Mouse (Mus musculus) heart, adult 11 months (tissue): ENCODE data around the gene Dtd2.
A peak's percentile ranks its signal among the peaks of the same experiment; 100 is the strongest.

ENCODE experiments used
- DNase-seq: peaks from one replicate; pipeline ENCODE4 v3.0.0; 2022

Gene Dtd2

DNA sequence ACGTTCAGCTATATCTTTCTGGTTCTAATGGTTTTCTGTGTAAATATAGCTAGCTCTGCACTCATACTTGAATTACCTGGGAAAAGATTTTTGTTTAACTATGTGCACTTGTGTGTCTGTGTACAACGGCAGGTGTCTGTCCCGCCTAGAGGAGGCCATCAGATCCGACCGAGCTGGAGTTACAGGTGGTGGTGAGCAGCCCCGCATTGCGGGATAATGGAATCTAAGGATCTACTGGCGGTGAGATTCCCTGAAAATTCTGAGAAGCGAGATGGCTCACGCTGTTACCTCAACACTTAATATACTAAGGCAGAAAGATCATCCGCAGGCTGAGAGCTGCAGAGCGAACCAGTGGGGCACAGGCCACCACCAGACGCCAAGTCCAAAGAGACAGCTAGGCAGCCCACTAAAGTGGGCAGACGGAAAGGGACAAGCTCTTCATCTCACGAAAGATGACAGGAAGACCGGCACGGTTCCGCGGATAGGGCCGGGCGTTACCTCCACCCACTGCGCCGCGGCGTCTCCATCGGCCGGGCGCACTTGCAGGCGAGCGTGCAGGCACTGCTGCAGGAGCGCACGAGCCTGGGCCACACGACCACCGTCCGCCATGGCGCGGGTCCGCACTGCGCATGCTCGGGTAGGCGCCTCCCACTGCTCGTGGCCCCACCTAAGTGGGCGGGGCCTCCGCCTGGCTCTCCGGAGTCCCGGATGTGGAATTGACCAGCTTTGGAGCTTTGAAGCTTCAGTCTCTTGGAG lies at the start of gene Dtd2:
Dtd2 (minus strand) TSS at position 625 of the 756 bp plus-strand sequence.
- DNase-seq, result peak; percentile 99

DNA sequence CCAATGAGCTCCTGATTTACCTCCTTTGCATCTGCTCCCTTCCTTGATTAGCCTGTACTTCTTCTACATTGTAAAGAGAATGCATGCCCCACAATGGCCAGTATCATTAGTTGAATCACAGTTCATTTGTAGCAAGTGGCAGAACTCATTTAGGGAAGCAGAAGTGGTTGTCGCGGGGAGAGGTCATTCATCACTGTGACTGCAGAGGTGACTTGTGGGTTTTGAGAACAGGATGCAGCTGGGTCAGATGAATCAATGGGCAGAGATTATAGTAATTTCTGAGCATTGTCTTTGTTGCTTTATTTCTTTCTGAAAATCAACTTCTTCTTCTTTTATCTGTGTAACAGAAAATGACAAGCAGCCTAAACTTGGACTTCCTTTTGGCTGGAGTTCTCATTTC lies 43.0 kb upstream of the Dtd2 start:
- DNase-seq, result peak; percentile 90

DNA sequence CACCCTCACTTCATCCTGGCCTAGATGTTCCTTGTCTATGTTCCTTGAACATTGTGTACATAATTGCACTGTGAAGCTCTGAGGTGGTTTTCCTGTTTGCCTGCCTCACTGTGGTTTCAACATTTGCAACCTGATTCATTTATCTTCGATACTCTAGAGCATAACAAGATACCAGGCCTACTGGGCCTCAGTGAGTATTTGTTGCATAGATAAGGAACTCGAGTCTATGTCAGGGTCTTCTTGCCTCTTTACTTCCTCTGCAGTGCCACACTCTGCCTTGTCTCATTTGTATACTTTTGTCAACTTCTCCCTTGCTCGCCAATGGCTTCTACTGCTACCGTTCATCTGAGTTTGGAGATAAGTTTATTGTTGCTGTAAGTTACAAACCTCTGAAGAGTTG lies 40.1 kb upstream of the Dtd2 start:
- no peak for DNase-seq

DNA sequence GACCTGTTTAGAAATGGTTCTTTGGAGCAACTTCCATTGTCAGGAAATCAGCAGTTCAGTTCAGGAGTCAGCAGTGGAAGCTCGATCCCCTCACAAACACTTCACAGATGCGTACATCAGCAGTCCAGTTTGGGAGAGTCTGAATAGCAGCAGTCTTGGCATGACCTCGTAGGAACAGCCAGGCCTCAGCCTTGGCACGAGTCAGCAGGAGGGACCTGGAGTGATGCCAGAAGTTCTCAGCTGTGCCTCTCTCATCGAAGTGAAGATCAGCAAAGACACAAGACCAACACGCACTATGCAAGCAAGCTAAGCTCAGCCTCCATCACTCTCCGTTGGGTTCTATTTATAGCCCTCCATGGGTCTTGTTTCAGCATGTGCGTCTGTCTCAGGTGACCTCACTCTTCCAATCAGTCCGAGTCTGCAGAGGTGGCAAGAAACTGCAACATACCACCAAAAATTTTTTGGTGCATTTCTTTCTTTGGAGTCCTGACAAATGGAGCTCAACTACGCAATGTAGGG lies 36.6 kb upstream of the Dtd2 start:
- DNase-seq, result no peak

DNA sequence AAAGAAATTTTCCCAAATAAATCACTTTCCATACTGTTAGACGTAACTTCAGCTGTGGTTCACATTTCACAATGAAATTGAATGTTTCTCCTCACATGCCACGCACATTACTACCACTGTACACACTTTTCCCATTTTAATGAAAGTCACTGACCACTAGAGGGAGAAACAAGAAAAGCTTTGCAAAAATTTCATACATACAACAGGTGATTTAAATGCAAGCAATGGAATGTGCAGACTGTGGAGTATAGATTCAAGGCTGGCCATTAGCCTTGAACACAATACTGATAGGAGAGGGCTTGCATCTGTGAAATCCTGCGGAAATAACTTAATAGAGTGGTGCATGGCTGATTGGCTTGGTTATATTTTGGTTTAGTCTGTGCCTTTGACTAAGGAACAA lies 32.1 kb upstream of the Dtd2 start:
- DNase-seq, result no peak

DNA sequence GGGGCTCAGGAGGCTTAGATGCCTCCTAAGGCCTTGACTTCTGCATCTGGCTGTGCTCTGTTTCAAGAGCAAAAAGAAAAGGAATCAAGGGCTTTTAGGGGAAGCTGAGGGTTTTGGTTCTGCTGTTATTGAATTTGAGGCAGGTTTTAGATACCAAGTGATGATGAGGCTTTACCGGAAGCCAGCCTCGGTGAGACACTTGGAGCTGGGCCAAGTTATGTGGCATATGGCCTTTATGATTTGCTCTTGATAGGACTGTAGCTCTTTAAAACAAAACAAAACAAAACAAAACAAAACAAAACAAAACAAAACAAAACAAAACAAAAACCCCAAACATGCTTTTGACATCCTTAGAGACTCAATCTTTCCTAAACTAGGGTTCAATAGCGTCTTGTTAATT lies 28.7 kb upstream of the Dtd2 start:
- DNase-seq, result no peak

DNA sequence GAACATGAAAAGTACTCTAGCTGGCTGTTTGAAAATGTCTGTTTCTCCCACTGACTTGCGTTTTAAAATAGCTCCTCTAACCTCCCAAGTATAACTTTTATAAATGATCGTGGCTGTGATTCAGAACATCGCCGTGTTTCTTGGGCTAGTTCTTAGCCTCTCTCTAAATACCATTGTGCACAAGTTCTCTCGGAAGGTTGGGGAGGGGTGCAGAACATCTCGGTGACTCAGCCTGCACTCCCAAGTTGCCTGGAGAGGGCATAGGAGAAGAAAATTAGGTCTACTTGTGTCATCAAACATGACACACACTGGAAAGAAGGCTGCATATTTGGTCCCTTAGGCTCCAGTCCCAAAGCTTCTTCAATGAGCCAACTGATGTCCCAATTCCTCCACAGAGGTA lies 26.0 kb upstream of the Dtd2 start:
- no peak for DNase-seq

DNA sequence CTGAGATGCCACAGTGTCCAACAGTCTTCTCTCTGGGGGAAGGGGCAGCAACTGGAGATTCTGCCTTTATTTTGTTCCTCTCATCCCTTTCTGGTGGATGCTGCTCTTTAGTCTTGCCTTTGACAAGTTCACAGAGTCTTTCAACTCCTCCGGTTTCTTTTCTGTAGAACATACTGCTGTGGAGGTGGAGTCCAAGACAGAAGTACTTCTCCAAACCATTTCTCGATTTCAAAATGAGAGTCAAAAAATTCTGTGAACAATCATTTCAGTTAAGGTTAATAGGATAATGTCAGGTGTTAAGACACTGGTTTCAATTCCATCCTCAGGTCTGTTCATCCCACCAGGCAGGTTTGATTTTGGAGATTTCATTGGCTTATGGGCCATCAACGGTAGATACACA lies 21.7 kb upstream of the Dtd2 start, which contains the start of gene Gpr33:
Gpr33 (minus strand) TSS at position 101 of the 400 bp plus-strand sequence.
- no peak for DNase-seq

DNA sequence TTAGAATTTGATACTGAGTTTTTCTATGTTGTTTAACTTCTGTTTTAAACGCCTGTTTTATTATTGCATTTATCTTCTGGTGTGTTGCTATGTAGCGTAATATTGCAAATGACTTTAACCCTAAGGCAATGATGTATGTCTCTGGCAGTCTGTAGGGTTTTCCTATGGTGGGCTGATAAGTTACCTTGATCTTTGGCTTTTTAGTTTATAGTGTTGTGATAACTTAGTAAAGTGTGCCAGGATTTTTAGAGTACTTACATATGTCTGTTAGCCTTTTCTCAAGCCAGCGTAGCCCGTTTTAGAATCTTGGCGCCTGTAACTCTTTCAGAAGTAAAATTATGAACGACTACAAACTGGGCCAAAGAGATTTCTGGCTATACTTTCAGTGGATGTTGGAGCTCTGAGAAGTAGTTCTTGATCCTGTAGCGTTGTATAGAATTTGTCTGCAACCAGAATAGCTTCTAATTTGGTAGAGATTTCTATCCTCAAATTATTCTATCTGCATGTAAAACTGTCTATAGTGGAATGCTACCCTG lies 8.3 kb upstream of the Dtd2 start:
- DNase-seq, result no peak

DNA sequence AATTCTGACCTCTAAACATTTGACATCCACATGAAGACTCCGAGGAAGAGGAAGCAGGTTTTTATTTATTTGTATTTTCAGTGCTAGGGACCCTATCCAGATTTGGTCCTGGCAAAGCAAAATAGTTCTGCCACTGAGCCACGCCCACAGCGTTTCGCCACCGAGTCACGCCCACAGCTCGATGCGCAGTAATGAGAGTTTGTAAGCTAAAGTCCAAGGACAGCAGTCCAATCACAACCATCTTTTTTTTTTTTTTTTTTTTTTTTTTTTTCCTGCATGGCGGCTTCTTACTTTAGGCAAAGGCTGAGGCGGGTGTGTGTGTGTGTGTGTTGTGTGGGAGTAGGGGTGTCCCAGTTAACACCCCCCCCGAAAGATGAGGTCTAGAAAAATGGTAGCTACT lies 7.7 kb upstream of the Dtd2 start:
- no peak for DNase-seq

DNA sequence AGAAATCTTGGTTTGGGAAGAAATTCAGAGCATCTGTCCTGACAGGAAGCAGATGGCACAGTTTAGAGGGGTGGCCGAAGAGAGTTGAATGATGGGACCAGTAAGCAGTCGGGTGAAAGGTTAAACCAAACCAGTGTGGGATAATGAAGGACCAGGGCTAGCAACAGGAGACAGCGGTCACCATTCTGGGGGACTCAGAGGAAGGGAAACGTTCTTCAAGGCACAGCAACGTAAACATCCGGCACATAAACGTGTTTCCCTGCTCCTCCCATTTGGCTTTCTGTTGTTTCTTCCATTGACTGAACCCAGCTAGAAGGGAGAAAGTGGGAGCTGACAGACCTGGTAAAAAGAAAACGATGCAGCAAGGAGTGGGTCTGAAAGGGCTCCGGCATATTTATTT lies 7.0 kb upstream of the Dtd2 start:
- no peak for DNase-seq

DNA sequence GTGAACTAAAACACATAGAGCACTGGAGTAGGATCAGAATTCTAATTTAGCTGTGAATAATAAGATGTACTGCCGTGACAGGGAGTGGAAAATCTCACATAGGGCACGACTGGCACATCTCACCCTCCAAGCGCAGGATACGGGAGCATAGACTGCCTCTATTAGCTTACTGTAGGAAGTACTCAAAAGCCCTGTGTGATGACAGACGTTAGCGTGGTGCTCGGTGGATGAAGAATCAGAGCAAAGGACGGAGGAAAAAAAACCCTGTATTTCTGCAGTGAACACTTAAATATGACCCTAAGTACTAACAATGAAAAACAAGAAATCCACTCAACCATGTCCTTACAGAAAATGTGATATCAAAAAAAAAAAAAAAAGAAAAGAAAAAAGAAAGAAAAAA lies 5.9 kb upstream of the Dtd2 start:
- peak; percentile 67 for DNase-seq

DNA sequence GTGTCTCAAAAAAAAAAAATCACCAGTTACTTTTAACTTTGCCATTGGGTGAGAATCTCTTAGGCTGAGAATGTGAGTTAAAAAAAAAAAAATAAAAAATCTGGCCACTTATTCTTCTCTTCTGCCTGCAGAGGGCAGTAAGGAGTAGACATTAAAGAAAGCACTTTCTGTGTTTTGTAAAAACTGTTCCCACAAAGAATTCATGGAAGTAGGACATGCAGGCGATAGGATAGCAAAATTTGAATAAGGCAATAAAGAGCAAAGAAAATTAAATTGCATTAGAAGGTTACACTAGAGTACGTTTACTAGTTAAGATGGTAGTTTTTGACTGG lies 4.3 kb upstream of the Dtd2 start:
- DNase-seq, result no peak

DNA sequence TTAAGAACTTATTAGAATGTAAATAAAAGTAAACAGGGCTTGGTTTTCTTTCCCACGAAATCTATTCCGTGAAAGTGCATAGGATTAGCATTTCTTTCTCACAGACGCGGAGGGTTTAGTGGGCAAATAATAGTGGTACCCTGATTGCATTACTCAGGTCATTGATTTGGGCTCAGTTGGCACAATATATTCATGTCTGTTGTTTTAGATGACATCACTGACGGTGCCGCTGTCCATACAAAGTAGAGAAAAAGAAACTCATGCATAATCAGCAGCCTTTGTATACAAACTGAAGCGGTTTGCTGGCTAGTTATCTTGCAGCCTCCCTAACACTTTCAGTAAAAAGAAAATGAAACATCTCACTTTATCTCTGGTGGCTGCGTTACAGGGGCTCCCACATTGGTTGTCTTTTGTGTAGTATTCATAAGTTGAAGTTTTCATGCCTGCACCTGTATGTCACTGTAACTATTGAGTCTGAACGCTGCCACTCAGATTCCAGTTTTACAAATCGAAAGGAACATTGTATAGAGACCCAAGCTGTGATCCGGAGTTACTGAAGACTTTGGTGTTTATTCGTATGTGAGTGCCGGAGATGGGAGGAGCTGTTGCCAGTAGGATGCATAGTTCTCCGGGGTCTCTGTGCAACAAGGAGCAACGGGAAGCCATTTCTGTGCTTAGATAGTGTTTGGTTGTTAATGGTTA lies 3.8 kb upstream of the Dtd2 start:
- DNase-seq, result no peak

DNA sequence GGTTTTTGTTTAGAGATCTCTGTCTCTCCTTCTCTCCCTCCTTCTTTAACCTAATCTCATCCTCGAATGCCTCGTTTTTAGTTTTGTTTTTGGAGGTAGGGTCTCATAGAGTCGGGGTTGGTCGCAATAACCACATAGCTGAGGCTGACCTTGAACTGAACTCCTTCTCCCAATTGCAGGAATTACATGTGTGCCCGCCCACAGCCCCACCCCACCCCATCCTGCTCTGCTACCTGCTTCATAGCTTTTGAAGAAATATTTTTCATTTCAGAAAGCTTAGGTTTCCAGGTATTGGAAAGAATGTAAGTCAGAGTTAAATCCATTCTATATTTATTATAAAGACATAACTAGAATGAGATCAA lies 313 bp upstream of the Dtd2 start:
- no peak for DNase-seq

DNA sequence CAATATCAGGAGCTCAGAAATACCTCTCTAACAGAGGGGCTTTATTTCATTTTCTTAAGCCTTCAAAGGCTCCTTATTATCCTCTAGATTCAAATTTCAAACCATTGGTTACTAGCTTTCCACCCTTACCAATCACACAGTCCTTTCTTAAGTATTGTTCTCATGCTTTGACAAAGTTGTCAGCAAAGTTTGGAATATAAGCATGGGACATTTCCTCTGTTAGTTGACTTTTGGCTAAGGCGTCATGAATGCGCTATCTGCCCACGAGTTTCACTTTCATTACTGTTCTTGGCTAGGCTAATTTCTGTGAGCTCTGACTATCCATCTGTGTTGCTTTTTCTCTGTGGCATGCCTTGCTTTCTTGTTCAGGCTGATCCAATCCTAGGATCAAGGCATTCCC lies 3.6 kb downstream of the Dtd2 start:
- DNase-seq, result no peak

DNA sequence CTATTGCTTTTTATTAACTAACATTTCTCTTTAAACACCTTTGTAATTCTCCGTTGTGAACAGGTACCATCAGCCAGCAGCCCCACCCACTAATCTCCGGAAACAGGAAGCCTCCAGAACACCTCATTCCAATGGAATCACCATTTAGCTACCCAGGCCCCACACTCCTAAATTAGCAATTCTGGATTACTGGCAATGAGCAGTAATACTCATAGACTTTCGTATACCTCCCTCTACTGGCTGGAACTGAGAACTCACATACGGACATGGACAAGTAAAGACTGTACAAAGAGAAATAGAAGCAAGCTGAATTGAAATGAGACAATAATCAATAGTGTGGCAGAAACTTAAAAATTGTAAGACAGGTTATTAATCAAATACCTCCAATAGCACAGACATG lies 4.8 kb downstream of the Dtd2 start:
- DNase-seq, result peak; percentile 91

DNA sequence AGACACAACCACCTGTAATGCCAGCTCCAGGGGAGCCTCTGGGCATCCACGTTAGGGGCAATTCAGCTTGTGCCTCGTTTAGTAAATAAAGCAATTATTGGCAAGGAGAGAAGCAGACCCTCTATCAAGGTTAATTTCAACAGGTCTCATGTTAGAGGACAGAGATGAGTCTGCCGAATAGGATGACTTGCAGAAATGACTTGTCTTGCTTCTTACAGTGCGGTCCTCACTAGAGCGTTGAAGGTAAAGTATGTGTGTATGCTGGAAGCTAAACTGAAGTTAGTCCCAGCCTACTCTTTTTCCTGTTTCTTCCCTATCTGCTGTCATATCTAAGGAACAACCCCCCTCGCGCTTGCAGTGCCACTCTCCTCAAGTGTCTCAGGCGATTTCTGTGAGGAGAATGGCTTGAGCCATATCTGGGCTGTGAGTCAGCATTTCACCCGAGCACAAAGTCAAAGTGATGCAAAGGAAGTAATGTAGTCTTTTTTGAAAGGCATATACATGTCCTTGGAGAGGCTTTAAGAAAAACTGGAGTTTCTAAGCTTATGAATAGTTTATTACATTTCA lies 7.9 kb downstream of the Dtd2 start:
- DNase-seq, result no peak

DNA sequence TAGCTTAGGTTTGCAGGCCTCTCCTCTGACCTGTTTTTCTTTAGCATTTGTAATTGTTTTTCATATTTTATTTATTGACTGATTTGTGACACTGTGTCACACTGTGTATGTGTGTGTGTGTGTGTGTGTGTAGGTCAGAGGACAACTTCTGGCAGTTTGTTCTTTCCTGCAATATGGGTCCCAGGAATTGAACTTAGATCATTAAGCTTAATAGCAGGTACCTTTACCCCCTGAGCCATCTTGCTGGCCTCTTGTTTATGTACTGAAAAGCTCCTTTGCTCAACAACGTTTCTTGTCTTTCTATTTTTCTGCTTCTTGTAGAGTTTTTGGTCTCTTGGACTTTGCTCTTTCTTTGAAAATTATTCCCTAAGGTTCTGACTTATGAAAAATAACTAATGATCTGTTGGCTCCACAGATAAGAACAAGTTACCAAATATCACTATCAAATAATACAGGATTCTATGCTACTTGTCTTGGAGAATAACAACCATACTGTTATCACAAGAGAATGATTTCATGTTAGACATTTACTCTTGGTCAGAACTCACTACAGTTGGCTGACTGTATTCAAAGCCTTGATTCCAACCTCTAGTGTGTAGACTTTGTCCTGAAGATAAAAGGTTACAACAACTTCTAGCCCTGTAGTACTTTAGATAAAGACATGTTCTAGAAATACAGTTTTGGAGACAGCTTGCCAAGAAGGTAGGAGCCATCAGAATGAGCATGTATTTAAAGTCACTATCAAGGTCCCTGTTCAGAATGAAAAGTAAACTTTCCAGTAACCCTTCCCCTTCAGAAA lies 10.4 kb downstream of the Dtd2 start:
- no peak for DNase-seq

DNA sequence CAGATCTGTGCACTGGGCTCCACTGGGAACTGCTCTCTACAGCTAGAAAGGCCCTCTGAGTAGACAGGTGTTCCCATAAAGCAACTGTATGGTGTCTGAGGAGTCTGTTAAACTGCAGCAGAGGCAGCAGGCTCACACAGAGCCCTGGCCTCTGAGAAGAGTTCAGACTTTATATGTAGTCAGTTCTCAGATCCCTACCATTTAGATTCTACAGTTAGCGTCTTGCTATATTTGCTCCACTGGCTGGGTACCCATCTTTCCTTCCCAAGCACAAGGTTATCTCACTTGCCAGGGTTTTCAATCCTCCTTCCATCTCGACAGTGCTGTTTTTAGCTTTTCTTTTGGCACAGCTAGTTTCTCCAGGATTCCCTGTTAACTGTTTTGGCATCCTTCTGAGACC lies 15.7 kb downstream of the Dtd2 start:
- no peak for DNase-seq

DNA sequence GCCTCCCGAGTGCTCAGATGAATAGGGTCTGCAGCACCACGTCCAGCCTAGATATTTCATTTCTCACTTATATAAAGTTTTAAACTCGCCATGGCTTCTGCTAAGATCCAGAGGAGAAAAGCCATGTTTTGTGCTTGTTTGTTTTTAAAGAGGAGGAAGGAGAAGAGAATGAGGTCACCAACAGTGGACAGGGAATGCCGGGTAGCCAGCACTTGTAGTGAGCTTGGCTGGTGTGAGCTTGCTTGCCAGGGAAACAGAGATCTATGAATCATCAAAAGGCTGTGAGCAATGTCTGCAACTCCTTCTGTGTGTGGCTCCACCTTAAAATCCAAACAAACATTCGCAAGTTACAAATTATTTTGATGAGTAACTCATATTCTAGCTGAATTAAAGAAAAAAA lies 17.8 kb downstream of the Dtd2 start:
- peak; percentile 68 for DNase-seq

DNA sequence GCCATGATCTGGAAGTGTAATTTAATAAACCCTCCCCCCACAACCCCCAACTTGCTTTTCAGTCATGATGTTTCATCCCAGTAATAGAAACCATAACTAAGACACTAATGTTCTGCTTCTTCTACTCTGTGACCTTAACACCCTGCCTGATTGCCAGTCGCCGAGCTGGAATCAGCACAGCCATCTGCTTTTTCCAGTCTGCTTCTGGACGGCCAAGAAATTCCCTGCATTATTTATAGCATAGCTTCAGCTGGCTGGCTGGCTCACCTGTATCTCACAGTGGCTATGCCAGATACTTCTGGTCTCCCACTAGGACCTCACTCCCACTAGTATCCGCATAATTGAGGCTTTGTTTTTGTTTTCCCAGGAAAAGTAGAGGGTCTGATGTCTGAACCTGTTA lies 20.5 kb downstream of the Dtd2 start:
- peak; percentile 92 for DNase-seq

DNA sequence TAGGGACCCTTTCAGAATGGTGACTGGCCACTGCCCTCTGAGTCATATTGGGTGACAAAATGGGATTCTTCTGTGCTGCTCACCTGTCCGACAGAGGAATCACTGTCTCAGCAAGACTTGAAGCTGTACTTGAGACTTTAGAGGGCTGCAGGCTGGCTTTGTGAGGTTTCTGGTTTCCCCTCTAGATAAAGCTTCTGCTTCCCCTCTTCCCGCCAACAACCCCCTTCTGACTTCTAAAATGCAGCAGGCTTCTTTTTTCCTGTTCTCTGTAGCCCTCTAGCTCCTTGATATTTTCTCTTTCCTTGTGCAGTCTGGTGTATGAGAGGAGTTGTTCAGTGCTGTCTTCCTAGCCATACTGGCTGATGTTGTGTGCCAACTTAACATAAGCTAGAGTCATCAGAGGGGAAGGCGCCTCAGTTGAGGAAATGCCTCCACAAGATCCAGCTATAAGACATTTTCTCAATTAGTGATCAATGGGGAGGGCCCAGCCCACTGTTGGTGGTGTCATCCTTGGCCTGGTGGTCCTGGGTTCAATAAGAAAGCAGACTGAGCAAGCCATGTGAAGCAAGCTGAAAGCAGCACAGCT lies 21.0 kb downstream of the Dtd2 start:
- peak; percentile 81 for DNase-seq
